Comparison of ENCODE assay signal across 14 mouse cellular contexts in genomic region chr2:30852771-30853313, GRCm38 (mm10). TPM values are rescaled to one million over a fixed set of nuclear protein-coding genes. Genes with fewer than 3 reads are reported as not detected.
DNase-seq lines count a peak whose midpoint lies in the region; ATAC-seq and TF ChIP-seq lines count a peak whose summit lies in the region.
"Had no signal": no experiment of that assay in that cellular context is flagged by ENCODE, and none has a peak within 500 bp of the region (broad histone marks: within the 10 kb centered on the region; RNA-seq: fewer than 3 reads in every experiment).

No protein-coding gene starts in this region.

- no peak overlapping the region for H3K4me3 ChIP-seq in intestine, embryonic 15.5 days (replicated peaks)
- no peak overlapping the region for H3K4me3 ChIP-seq in intestine, postnatal 0 days (ENCODE audit: low read depth, low read length)
- H3K4me3 ChIP-seq in limb, embryonic 13.5 days = peak overlapping the region; percentile 19
- H3K4me3 ChIP-seq: neural tube, embryonic 12.5 days had no signal

- no peaks in the 10 kb centered on the region for H3K36me3 ChIP-seq in intestine, embryonic 15.5 days
- H3K36me3 ChIP-seq in intestine, postnatal 0 days (ENCODE audit: control insufficient read depth, insufficient read depth) = no peaks in the 10 kb centered on the region
- H3K36me3 ChIP-seq in limb, embryonic 13.5 days = no peaks in the 10 kb centered on the region
- H3K36me3 ChIP-seq: neural tube, embryonic 12.5 days had no signal

- no peak overlapping the region for H3K27ac ChIP-seq in intestine, embryonic 15.5 days
- H3K27ac ChIP-seq in intestine, postnatal 0 days (ENCODE audit: low read depth, low read length) = no peak overlapping the region
- H3K27ac ChIP-seq in limb, embryonic 13.5 days = peak overlapping the region; percentile 87
- H3K27ac ChIP-seq: neural tube, embryonic 12.5 days had no signal

- 29% methylated on average over 20 of the region's 20 CpGs for WGBS in intestine, embryonic 15.5 days
- WGBS in intestine, postnatal 0 days = 39% methylated on average over 20 of the region's 20 CpGs
- 5% methylated on average over 20 of the region's 20 CpGs for WGBS in limb, embryonic 13.5 days

- TF ChIP-seq POLR2A in brain, embryonic 14.5 days (IDR thresholded peaks at IDR 0.05; ENCODE audit: borderline replicate concordance, extremely low read depth, insufficient read depth, insufficient read length, poor library complexity, severe bottlenecking) = no peak

- H3K4me2 ChIP-seq in intestine, embryonic 15.5 days (replicated peaks) = peak overlapping the region; percentile 3; the same call in 1 of the 2 replicates
- H3K4me2 ChIP-seq in intestine, postnatal 0 days (replicated peaks; ENCODE audit: low read depth) = no peak overlapping the region
- peak overlapping the region; percentile 57 for H3K4me2 ChIP-seq in limb, embryonic 13.5 days (replicated peaks)
- H3K4me2 ChIP-seq: neural tube, embryonic 12.5 days had no signal

- no peak for ATAC-seq in intestine, embryonic 15.5 days
- no peak for ATAC-seq in intestine, postnatal 0 days
- ATAC-seq in limb, embryonic 13.5 days (ENCODE audit: low FRiP score, low read depth) = peak; percentile 41; the same call in 1 of the 2 replicates
- ATAC-seq: activated CD4-positive, CD25-positive, alpha-beta regulatory T cell, adult 4 months had no signal

- peaks cover 4% of the 10 kb centered on the region; the same call in 1 of the 2 replicates for H3K27me3 ChIP-seq in intestine, embryonic 15.5 days (replicated peaks)
- H3K27me3 ChIP-seq in intestine, postnatal 0 days (replicated peaks; ENCODE audit: control insufficient read depth, insufficient read depth, low read length) = 0 out of 2 replicates have a peak, but pooled peaks cover 10% of the 10 kb centered on the region
- H3K27me3 ChIP-seq in limb, embryonic 13.5 days = no peaks in the 10 kb centered on the region

- DNase-seq in embryo, embryonic 11 days = peak; percentile 64
- DNase-seq in embryo, embryonic 10.5 days (ENCODE audit: low spot score) = no peak
- DNase-seq in brain, embryonic 14.5 days (ENCODE audit: low read depth) = peak; percentile 26
- DNase-seq in neural tube, embryonic 10.5 days (ENCODE audit: extremely low spot score, low spot score) = no peak
- no peak for DNase-seq in spleen, postnatal 4 days (ENCODE audit: low spot score in 2 of 2)
- DNase-seq: cerebellum, postnatal 14 days; gastrocnemius, postnatal 14 days; left cerebral cortex, postnatal 4 days; right cerebral cortex, adult 18-20 months had no signal

- no peaks in the 10 kb centered on the region for H3K9me3 ChIP-seq in intestine, embryonic 15.5 days
- H3K9me3 ChIP-seq in intestine, postnatal 0 days (ENCODE audit: control insufficient read depth) = no peaks in the 10 kb centered on the region
- no peaks in the 10 kb centered on the region for H3K9me3 ChIP-seq in limb, embryonic 13.5 days
- H3K9me3 ChIP-seq: neural tube, embryonic 12.5 days had no signal

- no peak overlapping the region for H3K9ac ChIP-seq in intestine, embryonic 15.5 days
- no peak overlapping the region for H3K9ac ChIP-seq in intestine, postnatal 0 days (ENCODE audit: low read depth, low read length)
- 0 out of 2 replicates have a peak overlapping the region, but pooled peaks have one; percentile 35 for H3K9ac ChIP-seq in limb, embryonic 13.5 days
- H3K9ac ChIP-seq: neural tube, embryonic 12.5 days had no signal

- peaks cover 7% of the 10 kb centered on the region; the same call in 1 of the 2 replicates for H3K4me1 ChIP-seq in intestine, embryonic 15.5 days (replicated peaks)
- H3K4me1 ChIP-seq in intestine, postnatal 0 days (replicated peaks; ENCODE audit: control insufficient read depth, insufficient read depth, low read length) = no peaks in the 10 kb centered on the region
- peaks cover 89% of the 10 kb centered on the region for H3K4me1 ChIP-seq in limb, embryonic 13.5 days

- no peak for TF ChIP-seq CTCF in intestine, postnatal 0 days (IDR thresholded peaks at IDR 0.05; ENCODE audit: low read depth)
- no peak for TF ChIP-seq CTCF in brain, embryonic 14.5 days (IDR thresholded peaks at IDR 0.05; ENCODE audit: borderline replicate concordance, extremely low read depth, insufficient read depth, insufficient read length)

RNA-seq across cellular contexts. Expression of gene Prrx2, which starts 18.1 kb away (rescaled TPM):
- polyA plus RNA-seq in intestine, embryonic 15.5 days (2015; fragmentation: Nextera tagmentation; extraction: Ambion mirVana) = 2.5 and 4.3 TPM in 2 replicates
- 0.64 and 0.74 TPM in 2 replicates for polyA plus RNA-seq in intestine, postnatal 0 days (2015; fragmentation: Nextera tagmentation; extraction: Ambion mirVana)
- polyA plus RNA-seq in brain, embryonic 14.5 days (2012; rRNA removed) = 10.8 and 13.6 TPM in 2 replicates
- polyA plus RNA-seq in limb, embryonic 13.5 days (2015; fragmentation: Nextera tagmentation; extraction: Ambion mirVana) = 93.6 and 102 TPM in 2 replicates
- polyA plus RNA-seq: activated CD4-positive, CD25-positive, alpha-beta regulatory T cell, adult 4 months had no signal

RNA-seq across cellular contexts. Expression of gene Asb6, which starts 22.7 kb away (rescaled TPM):
- polyA plus RNA-seq in intestine, embryonic 15.5 days (2015; fragmentation: Nextera tagmentation; extraction: Ambion mirVana) = 22.4 and 23.3 TPM in 2 replicates
- polyA plus RNA-seq in intestine, postnatal 0 days (2015; fragmentation: Nextera tagmentation; extraction: Ambion mirVana) = 12.9 and 13.0 TPM in 2 replicates
- 51.0 and 51.5 TPM in 2 replicates for polyA plus RNA-seq in brain, embryonic 14.5 days (2012; rRNA removed)
- polyA plus RNA-seq in limb, embryonic 13.5 days (2015; fragmentation: Nextera tagmentation; extraction: Ambion mirVana) = 38.7 and 39.2 TPM in 2 replicates

RNA-seq across cellular contexts. Expression of gene Ntmt1, which starts 45.2 kb away (rescaled TPM):
- polyA plus RNA-seq in intestine, embryonic 15.5 days (2015; fragmentation: Nextera tagmentation; extraction: Ambion mirVana) = 84.5 and 85.4 TPM in 2 replicates
- polyA plus RNA-seq in intestine, postnatal 0 days (2015; fragmentation: Nextera tagmentation; extraction: Ambion mirVana) = 45.3 and 50.5 TPM in 2 replicates
- polyA plus RNA-seq in brain, embryonic 14.5 days (2012; rRNA removed) = 72.3 and 98.7 TPM in 2 replicates
- 98.1 and 104 TPM in 2 replicates for polyA plus RNA-seq in limb, embryonic 13.5 days (2015; fragmentation: Nextera tagmentation; extraction: Ambion mirVana)

RNA-seq across cellular contexts. Expression of gene 1700001O22Rik, which starts 49.4 kb away (rescaled TPM):
- polyA plus RNA-seq in intestine, embryonic 15.5 days (2015; fragmentation: Nextera tagmentation; extraction: Ambion mirVana) = 1.1 and 1.8 TPM in 2 replicates
- polyA plus RNA-seq in intestine, postnatal 0 days (2015; fragmentation: Nextera tagmentation; extraction: Ambion mirVana) = 0.58 and 0.60 TPM in 2 replicates
- 1.9 and 3.2 TPM in 2 replicates for polyA plus RNA-seq in brain, embryonic 14.5 days (2012; rRNA removed)
- polyA plus RNA-seq in limb, embryonic 13.5 days (2015; fragmentation: Nextera tagmentation; extraction: Ambion mirVana) = 3.2 and 3.4 TPM in 2 replicates

Comparison
In these comparisons a context has a peak if more than half of its experiments do, and no peak if none do; other contexts are left out.
1. DNase-seq: peak in embryo, embryonic 11 days (single experiment) and brain, embryonic 14.5 days (single experiment); none in embryo, embryonic 10.5 days (single experiment), neural tube, embryonic 10.5 days (single experiment) and spleen, postnatal 4 days (0 of 2).